Mouse (Mus musculus) bone marrow, adult 2 months (tissue): ENCODE data around the gene Plxnc1.

ENCODE experiments used
- CTCF ChIP-seq: fragments of 200-500 bp; IDR thresholded peaks from 2 replicates; pipeline ENCODE4 v1.5.1; 2011; ENCODE audit warnings: low read length, control low read depth; ENCODE audit not compliant: control insufficient read depth, insufficient read depth
- POLR2A ChIP-seq: fragments of 200-500 bp; IDR thresholded peaks from 2 replicates; pipeline ENCODE4 v1.6.1; 2011; ENCODE audit warnings: low read depth, mild to moderate bottlenecking, control low read depth, low read length, borderline replicate concordance; ENCODE audit not compliant: control insufficient read depth

GRCm38 (mm10) chr10:94858277-94859033, 86.2 kb downstream of the Plxnc1 start:
- TF ChIP-seq CTCF (no peak), POLR2A (no peak)
